In genomic region chr11:121231628-121232291, GRCm38 (mm10) we compare ENCODE assay signal across 10 mouse cellular contexts. TPM values are rescaled to one million over a fixed set of nuclear protein-coding genes. Genes with fewer than 3 reads are reported as not detected.
DNase-seq lines count a peak whose midpoint lies in the region; ATAC-seq lines count a peak whose summit lies in the region.
"Had no signal": no experiment of that assay in that cellular context is flagged by ENCODE, and none has a peak within 500 bp of the region (broad histone marks: within the 10 kb centered on the region; RNA-seq: fewer than 3 reads in every experiment).

No protein-coding gene starts in this region.

- no peak overlapping the region for H3K4me2 ChIP-seq in liver, embryonic 11.5 days
- no peak overlapping the region for H3K4me2 ChIP-seq in heart, embryonic 16.5 days (ENCODE audit: low read depth, low read length)
- no peak overlapping the region for H3K4me2 ChIP-seq in forebrain, embryonic 14.5 days (ENCODE audit: low read length)
- H3K4me2 ChIP-seq: embryonic facial prominence, embryonic 12.5 days; midbrain, embryonic 11.5 days had no signal

- H3K9ac ChIP-seq in liver, embryonic 11.5 days (ENCODE audit: low read depth, low read length): no peak overlapping the region
- H3K9ac ChIP-seq in heart, embryonic 16.5 days (ENCODE audit: low read length): peak overlapping the region; percentile 18; the same call in 1 of the 2 replicates
- no peak overlapping the region for H3K9ac ChIP-seq in forebrain, embryonic 14.5 days (ENCODE audit: low read length)
- H3K9ac ChIP-seq: embryonic facial prominence, embryonic 12.5 days had no signal

- no peak overlapping the region for H3K4me3 ChIP-seq in liver, embryonic 11.5 days (ENCODE audit: low read depth, low read length)
- no peak overlapping the region for H3K4me3 ChIP-seq in heart, embryonic 16.5 days (ENCODE audit: low read length)
- no peak overlapping the region for H3K4me3 ChIP-seq in forebrain, embryonic 14.5 days (ENCODE audit: low read depth, low read length)
- H3K4me3 ChIP-seq: embryonic facial prominence, embryonic 12.5 days had no signal

- no peaks in the 10 kb centered on the region for H3K9me3 ChIP-seq in liver, embryonic 11.5 days (ENCODE audit: control insufficient read depth, low read length)
- no peaks in the 10 kb centered on the region for H3K9me3 ChIP-seq in heart, embryonic 16.5 days (replicated peaks; ENCODE audit: control insufficient read depth, low read length)
- no peaks in the 10 kb centered on the region for H3K9me3 ChIP-seq in forebrain, embryonic 14.5 days (replicated peaks; ENCODE audit: control insufficient read depth, low read length)
- H3K9me3 ChIP-seq: embryonic facial prominence, embryonic 12.5 days had no signal

- peak overlapping the region; percentile 80 for H3K27ac ChIP-seq in liver, embryonic 11.5 days (ENCODE audit: low read depth, low read length)
- H3K27ac ChIP-seq in heart, embryonic 16.5 days (ENCODE audit: low read length): peak overlapping the region; percentile 68
- H3K27ac ChIP-seq in forebrain, embryonic 14.5 days (ENCODE audit: low read depth, low read length): no peak overlapping the region
- H3K27ac ChIP-seq: embryonic facial prominence, embryonic 12.5 days had no signal

- no peak for DNase-seq in liver, embryonic 11.5 days (ENCODE audit: low spot score)
- no peak for DNase-seq in liver
- DNase-seq in gastrocnemius, postnatal 25 days: peak; percentile 41
- DNase-seq in retina, adult 2 months (ENCODE audit: low read depth, low spot score): peak; percentile 20
- no peak for DNase-seq in urinary bladder, postnatal 14 days (ENCODE audit: low spot score)
- no peak for DNase-seq in forebrain, embryonic 14.5 days (ENCODE audit: low spot score)
- DNase-seq in layer of hippocampus, postnatal 14 days (ENCODE audit: low spot score in 2 of 2): no peak

- no peaks in the 10 kb centered on the region for H3K36me3 ChIP-seq in liver, embryonic 11.5 days (ENCODE audit: control insufficient read depth, insufficient read depth, low read length)
- H3K36me3 ChIP-seq in heart, embryonic 16.5 days (ENCODE audit: control insufficient read depth, insufficient read depth): no peaks in the 10 kb centered on the region
- peaks cover 7% of the 10 kb centered on the region; the same call in 1 of the 2 replicates for H3K36me3 ChIP-seq in forebrain, embryonic 14.5 days (ENCODE audit: control insufficient read depth, insufficient read depth, low read length)

- H3K4me1 ChIP-seq in liver, embryonic 11.5 days (replicated peaks; ENCODE audit: control insufficient read depth, insufficient read depth, low read length): peaks cover 43% of the 10 kb centered on the region
- peaks cover 34% of the 10 kb centered on the region for H3K4me1 ChIP-seq in heart, embryonic 16.5 days (ENCODE audit: control insufficient read depth, insufficient read depth, low read length)
- H3K4me1 ChIP-seq in forebrain, embryonic 14.5 days (ENCODE audit: control insufficient read depth, insufficient read depth, low read length): peaks cover 19% of the 10 kb centered on the region

- H3K27me3 ChIP-seq in liver, embryonic 11.5 days (replicated peaks; ENCODE audit: control insufficient read depth, insufficient read depth, low read length): no peaks in the 10 kb centered on the region
- no peaks in the 10 kb centered on the region for H3K27me3 ChIP-seq in heart, embryonic 16.5 days (ENCODE audit: control insufficient read depth, insufficient read depth, low read length)
- H3K27me3 ChIP-seq in forebrain, embryonic 14.5 days (replicated peaks; ENCODE audit: control insufficient read depth, insufficient read depth, low read length): no peaks in the 10 kb centered on the region
- H3K27me3 ChIP-seq: embryonic facial prominence, embryonic 12.5 days had no signal

- no peak for ATAC-seq in liver, embryonic 11.5 days (replicated peaks; ENCODE audit: low FRiP score)
- no peak for ATAC-seq in heart, embryonic 16.5 days (replicated peaks; ENCODE audit: extremely low read depth, insufficient read depth, low FRiP score)
- ATAC-seq in forebrain, embryonic 14.5 days: no peak

- 38% methylated on average over 4 of the region's 4 CpGs for WGBS in liver, embryonic 11.5 days
- 34% methylated on average over 4 of the region's 4 CpGs for WGBS in heart, embryonic 16.5 days
- 50% methylated on average over 4 of the region's 4 CpGs for WGBS in forebrain, embryonic 14.5 days

RNA-seq across cellular contexts. Expression of gene Cybc1, which starts 2.6 kb away (rescaled TPM):
- polyA plus RNA-seq in liver, embryonic 11.5 days (2014; fragmentation: Nextera tagmentation; extraction: Ambion mirVana): 35.1 and 38.2 TPM in 2 replicates
- total RNA-seq in gastrocnemius, postnatal 25 days (2021): 1 to 10 TPM; 3.0 to 3.6 TPM
- 24.5 and 27.1 TPM in 2 replicates for polyA plus RNA-seq in heart, embryonic 16.5 days (2015; fragmentation: Nextera tagmentation; extraction: Ambion mirVana)
- polyA plus RNA-seq in forebrain, embryonic 14.5 days (2014; fragmentation: Nextera tagmentation; extraction: Ambion mirVana): 45.3 and 46.0 TPM in 2 replicates
- 10 to 100 TPM; 27.7 to 32.7 TPM for total RNA-seq in layer of hippocampus, postnatal 14 days (2021)

RNA-seq across cellular contexts. Expression of gene Narf, which starts 5.3 kb away (rescaled TPM):
- polyA plus RNA-seq in liver, embryonic 11.5 days (2014; fragmentation: Nextera tagmentation; extraction: Ambion mirVana): 81.5 and 89.4 TPM in 2 replicates
- 10 to 100 TPM; 78.0 to 90.7 TPM for total RNA-seq in gastrocnemius, postnatal 25 days (2021)
- polyA plus RNA-seq in heart, embryonic 16.5 days (2015; fragmentation: Nextera tagmentation; extraction: Ambion mirVana): 64.9 and 68.4 TPM in 2 replicates
- polyA plus RNA-seq in forebrain, embryonic 14.5 days (2014; fragmentation: Nextera tagmentation; extraction: Ambion mirVana): 89.5 and 90.0 TPM in 2 replicates
- 10 to 100 TPM; 73.5 to 75.5 TPM for total RNA-seq in layer of hippocampus, postnatal 14 days (2021)

RNA-seq across cellular contexts. Expression of gene Ogfod3, which starts 27.2 kb away (rescaled TPM):
- polyA plus RNA-seq in liver, embryonic 11.5 days (2014; fragmentation: Nextera tagmentation; extraction: Ambion mirVana): 21.7 and 23.4 TPM in 2 replicates
- 10 to 100 TPM; 11.5 to 11.6 TPM for total RNA-seq in gastrocnemius, postnatal 25 days (2021)
- polyA plus RNA-seq in heart, embryonic 16.5 days (2015; fragmentation: Nextera tagmentation; extraction: Ambion mirVana): 28.2 and 32.7 TPM in 2 replicates
- 18.6 and 19.5 TPM in 2 replicates for polyA plus RNA-seq in forebrain, embryonic 14.5 days (2014; fragmentation: Nextera tagmentation; extraction: Ambion mirVana)
- total RNA-seq in layer of hippocampus, postnatal 14 days (2021): 1 to 10 TPM; 6.2 to 9.6 TPM

RNA-seq across cellular contexts. Expression of gene Hexdc, which starts 27.5 kb away (rescaled TPM):
- polyA plus RNA-seq in liver, embryonic 11.5 days (2014; fragmentation: Nextera tagmentation; extraction: Ambion mirVana): 5.1 and 5.6 TPM in 2 replicates
- total RNA-seq in gastrocnemius, postnatal 25 days (2021): 1 to 10 TPM; 4.8 to 6.9 TPM
- 9.1 and 9.3 TPM in 2 replicates for polyA plus RNA-seq in heart, embryonic 16.5 days (2015; fragmentation: Nextera tagmentation; extraction: Ambion mirVana)
- 11.9 and 14.8 TPM in 2 replicates for polyA plus RNA-seq in forebrain, embryonic 14.5 days (2014; fragmentation: Nextera tagmentation; extraction: Ambion mirVana)
- total RNA-seq in layer of hippocampus, postnatal 14 days (2021): 10 to 100 TPM; 28.3 to 31.3 TPM

RNA-seq across cellular contexts. Expression of gene Foxk2, which starts 28.0 kb away (rescaled TPM):
- polyA plus RNA-seq in liver, embryonic 11.5 days (2014; fragmentation: Nextera tagmentation; extraction: Ambion mirVana): 9.3 and 10.7 TPM in 2 replicates
- 10 to 100 TPM; 20.1 to 27.1 TPM for total RNA-seq in gastrocnemius, postnatal 25 days (2021)
- 4.6 and 6.4 TPM in 2 replicates for polyA plus RNA-seq in heart, embryonic 16.5 days (2015; fragmentation: Nextera tagmentation; extraction: Ambion mirVana)
- polyA plus RNA-seq in forebrain, embryonic 14.5 days (2014; fragmentation: Nextera tagmentation; extraction: Ambion mirVana): 16.4 and 17.8 TPM in 2 replicates
- total RNA-seq in layer of hippocampus, postnatal 14 days (2021): 10 to 100 TPM; 95.9 to 97.3 TPM

Comparison
In these comparisons a context has a peak if more than half of its experiments do, and no peak if none do; other contexts are left out.
1. DNase-seq: peak in gastrocnemius, postnatal 25 days (single experiment) and retina, adult 2 months (single experiment); none in liver, embryonic 11.5 days (single experiment), liver (single experiment), urinary bladder, postnatal 14 days (single experiment), forebrain, embryonic 14.5 days (single experiment) and layer of hippocampus, postnatal 14 days (0 of 2).